Mouse (Mus musculus) stomach, embryonic 16.5 days (tissue): ENCODE results near the gene Ampd3. TPM values are rescaled to one million over a fixed set of nuclear protein-coding genes. Genes with fewer than 3 reads are reported as not detected.
A peak's percentile ranks its signal among the peaks of the same experiment; 100 is the strongest.

Source experiments
- ATAC-seq: fragments of 200-750 bp; cut with Nextera tagmentation; 2 replicates; pipeline ENCODE4 v1.8.0; 2017; ENCODE audit warnings: moderate number of reproducible peaks, moderate TSS enrichment; ENCODE audit not compliant: insufficient read depth, low FRiP score
- H3K27ac ChIP-seq: fragments of 300-500 bp; sonication (generic); 2 replicates; pipeline ENCODE4 v1.5.1; 2014; ENCODE audit warnings: low read length
- H3K27me3 ChIP-seq: fragments of 300-500 bp; sonication (generic); 2 replicates; pipeline ENCODE4 v1.6.1; 2014; ENCODE audit warnings: low read length, control low read depth, mixed read lengths; ENCODE audit not compliant: control insufficient read depth, insufficient read depth
- H3K36me3 ChIP-seq: fragments of 300-500 bp; sonication (generic); 2 replicates; pipeline ENCODE4 v1.6.1; 2014; ENCODE audit warnings: low read length; ENCODE audit not compliant: control insufficient read depth, insufficient read depth
- H3K4me1 ChIP-seq: fragments of 300-500 bp; sonication (generic); 2 replicates; pipeline ENCODE4 v1.6.1; 2014; ENCODE audit warnings: low read length, control low read depth, mixed read lengths; ENCODE audit not compliant: control insufficient read depth, insufficient read depth
- H3K4me2 ChIP-seq: fragments of 300-500 bp; sonication (generic); 2 replicates; pipeline ENCODE4 v1.6.1; 2014; ENCODE audit warnings: low read depth, low read length, mixed read lengths
- H3K4me3 ChIP-seq: fragments of 300-500 bp; sonication (generic); replicated peaks from 2 replicates; pipeline ENCODE4 v1.5.1; 2014; ENCODE audit warnings: mild to moderate bottlenecking, low read length
- H3K9ac ChIP-seq: fragments of 300-500 bp; sonication (generic); 2 replicates; pipeline ENCODE4 v1.6.1; 2014; ENCODE audit warnings: low read length
- H3K9me3 ChIP-seq: fragments of 300-500 bp; sonication (generic); replicated peaks from 2 replicates; pipeline ENCODE4 v1.6.1; 2016; ENCODE audit warnings: low read length, control low read depth; ENCODE audit not compliant: control insufficient read depth
- WGBS: fragments of 180-500 bp; shearing (Covaris S2); extraction: QIAGEN DNeasy Blood & Tissue Kit; methylation state at CpG from one replicate; pipeline ENCODE4 v1.1.7; 2014; 5-methylcytosine and 5-hydroxymethylcytosine counted together
- polyA plus RNA-seq: library from polyadenylated mRNA; unstranded; fragments of >200 nt; fragmentation: Nextera tagmentation; extraction: Ambion mirVana; gene quantifications from 2 replicates; pipeline ENCODE4 v1.2.1, GENCODE M21; 2015

The Ampd3 gene
- polyA plus RNA-seq, 1 experiment from 2014 or later, result 7.2 TPM

DNA sequence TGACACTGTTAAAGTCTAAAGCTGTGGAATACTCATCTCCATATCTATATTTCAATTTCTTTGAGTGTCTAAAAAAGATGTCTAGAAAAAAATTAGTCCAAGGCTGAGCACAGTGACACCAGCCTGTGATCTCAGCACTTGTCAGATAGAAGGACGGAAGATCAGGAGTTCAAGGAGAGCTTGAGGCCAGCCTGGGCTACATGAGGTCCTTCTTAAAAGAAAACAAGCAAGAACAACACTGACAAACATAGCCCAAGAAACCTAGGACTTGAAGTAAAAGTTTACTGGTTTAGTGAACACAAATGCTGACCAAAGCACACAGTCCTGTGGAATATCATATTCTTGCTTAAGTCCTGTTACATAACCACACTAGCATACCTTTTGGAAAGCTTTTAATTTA, 66.0 kb downstream of the Ampd3 start:
- Histone ChIP-seq H3K9ac (no peak overlapping the region), H3K4me1 (0 out of 2 replicates have a peak, but pooled peaks cover 4% of the 10 kb centered on the region), H3K27ac (no peak overlapping the region), H3K36me3 (no peaks in the 10 kb centered on the region), H3K27me3 (no peaks in the 10 kb centered on the region), H3K4me3 (no peak overlapping the region), H3K9me3 (no peaks in the 10 kb centered on the region), H3K4me2 (no peak overlapping the region)
- WGBS, result 82% methylated on average over 1 of the region's 1 CpGs
- ATAC-seq, result no peak

DNA sequence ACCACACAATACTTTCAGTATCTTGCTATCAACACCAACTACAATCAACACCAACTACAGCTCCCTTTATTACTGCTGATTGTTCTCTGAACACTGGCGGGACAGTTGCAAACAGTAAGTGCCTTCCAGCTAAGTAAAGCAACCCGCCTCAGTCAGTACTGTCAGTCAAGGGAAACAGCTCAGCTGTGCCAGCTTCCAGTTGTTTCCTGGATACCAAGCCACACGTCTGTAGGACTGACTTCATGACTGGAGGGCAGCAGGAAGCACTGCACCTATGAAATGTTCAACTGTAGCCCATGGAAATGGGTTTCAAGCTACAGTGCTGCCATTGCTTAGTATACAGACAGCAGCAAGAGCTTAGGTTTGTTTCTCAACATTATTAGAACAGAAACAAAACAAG, 66.5 kb downstream of the Ampd3 start:
- H3K27me3 ChIP-seq, result no peaks in the 10 kb centered on the region
- no peaks in the 10 kb centered on the region for H3K36me3 ChIP-seq
- H3K9ac ChIP-seq, result no peak overlapping the region
- no peak overlapping the region for H3K4me3 ChIP-seq
- no peaks in the 10 kb centered on the region for H3K9me3 ChIP-seq
- H3K4me1 ChIP-seq, result 0 out of 2 replicates have a peak, but pooled peaks cover 4% of the 10 kb centered on the region
- H3K27ac ChIP-seq, result no peak overlapping the region
- 47% methylated on average over 3 of the region's 3 CpGs for WGBS
- no peak overlapping the region for H3K4me2 ChIP-seq
- no peak for ATAC-seq

- Histone ChIP-seq H3K9me3 (no peaks in the 10 kb centered on the region), H3K27me3 (no peaks in the 10 kb centered on the region), H3K27ac (peak overlapping the region; percentile 14; the same call in 1 of the 2 replicates), H3K4me1 (0 out of 2 replicates have a peak, but pooled peaks cover 3% of the 10 kb centered on the region), H3K4me2 (peak overlapping the region; percentile 27; the same call in 1 of the 2 replicates), H3K4me3 (no peak overlapping the region), H3K9ac (no peak overlapping the region), H3K36me3 (no peaks in the 10 kb centered on the region)
- ATAC-seq, result peak; percentile 49; the same call in 1 of the 2 replicates
- 46% methylated on average over 4 of the region's 4 CpGs for WGBS
These were observed 72.3 kb downstream of the Ampd3 start for GRCm38 (mm10) chr7:110840332-110840731.

DNA sequence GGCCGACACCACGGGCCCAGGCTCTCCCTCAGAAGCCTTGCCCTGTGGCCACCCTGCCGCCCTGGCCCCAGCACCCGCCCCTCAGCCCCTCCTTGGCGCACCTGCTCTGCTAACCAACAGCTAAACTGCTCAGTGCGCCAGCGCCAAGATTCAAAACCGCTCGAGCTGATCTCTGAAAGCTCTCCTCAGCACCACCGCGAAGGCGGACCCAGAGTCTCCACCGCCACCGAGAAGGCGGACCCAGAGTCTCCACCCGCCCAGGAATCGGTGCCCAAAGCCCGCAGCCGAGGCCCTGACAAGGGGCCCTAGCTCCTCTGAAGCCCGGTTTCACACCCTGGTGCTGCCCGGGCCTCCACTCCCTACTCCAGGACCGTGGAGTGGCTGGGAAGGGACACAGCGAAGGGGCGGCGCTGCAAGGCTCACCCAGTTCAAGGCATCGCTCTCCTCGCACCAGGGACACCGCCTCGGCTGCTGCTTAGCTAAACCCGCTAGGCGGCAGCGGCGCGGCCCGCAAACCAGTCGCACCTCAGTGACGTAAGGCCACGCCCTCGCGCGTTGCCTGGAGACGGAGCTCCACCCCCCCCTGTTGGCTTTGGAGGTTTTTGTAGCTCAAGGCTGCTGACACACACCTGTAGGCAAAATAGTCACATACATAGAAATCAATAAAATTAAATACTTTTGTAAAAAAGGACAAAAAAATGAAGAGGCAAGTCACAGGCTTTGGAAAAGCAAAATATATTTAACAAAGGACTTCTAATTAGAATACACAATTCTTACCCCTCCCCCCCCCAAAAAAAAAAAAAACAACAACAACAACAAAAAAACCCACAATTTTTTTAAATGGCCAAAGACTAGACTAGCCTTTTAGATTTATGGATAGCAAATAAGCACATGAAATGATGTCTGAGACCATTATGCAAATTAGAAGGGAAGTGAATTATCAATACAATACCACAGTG, 76.2 kb downstream of the Ampd3 start, which contains the start of gene Rnf141:
Gene Rnf141 (minus strand): TSS at position 542 of the 959 bp plus-strand sequence.
- Histone ChIP-seq H3K36me3 (no peaks in the 10 kb centered on the region), H3K4me3 (peak within 1 kb of the TSS; percentile 77), H3K27ac (peak within 1 kb of the TSS; percentile 97), H3K4me1 (0 out of 2 replicates have a peak, but pooled peaks cover 3% of the 10 kb centered on the region), H3K27me3 (no peaks in the 10 kb centered on the region), H3K4me2 (peak within 1 kb of the TSS; percentile 60), H3K9ac (peak within 1 kb of the TSS; percentile 84), H3K9me3 (no peaks in the 10 kb centered on the region)
- ATAC-seq, result peak; percentile 91
- WGBS, result 1% methylated on average over 42 of the region's 42 CpGs

GRCm38 (mm10) chr7:110847321-110847720, 79.3 kb downstream of the Ampd3 start:
- 64% methylated on average over 2 of the region's 2 CpGs for WGBS

DNA sequence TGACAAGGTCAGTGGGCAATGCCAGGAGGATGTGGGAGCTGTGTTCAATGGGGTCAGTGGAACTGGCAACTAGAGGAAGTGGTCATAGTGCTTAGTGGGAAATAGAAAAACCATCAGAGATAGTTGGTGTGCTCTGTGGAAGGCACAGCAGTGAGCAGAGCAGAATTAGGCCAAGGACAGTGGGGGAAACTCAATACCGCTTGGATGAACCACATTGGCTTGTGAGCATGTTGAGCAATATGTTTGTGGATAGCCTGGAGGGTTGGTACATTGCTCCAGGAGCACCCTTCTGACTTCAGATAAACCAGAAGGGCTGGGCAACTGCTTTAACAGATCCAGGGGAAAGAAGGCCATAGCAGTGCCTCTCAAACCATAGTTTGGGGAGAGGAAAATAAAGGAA, 80.4 kb downstream of the Ampd3 start:
- WGBS, result 88% methylated on average over 1 of the region's 1 CpGs
- Histone ChIP-seq H3K27me3 (no peaks in the 10 kb centered on the region), H3K9me3 (no peaks in the 10 kb centered on the region), H3K36me3 (no peaks in the 10 kb centered on the region), H3K9ac (no peak overlapping the region), H3K27ac (no peak overlapping the region), H3K4me3 (no peak overlapping the region), H3K4me2 (no peak overlapping the region), H3K4me1 (peaks cover 10% of the 10 kb centered on the region; the same call in 1 of the 2 replicates)
- ATAC-seq, result no peak

More at GRCm38 (mm10) chr7:110847321-110847720, 79.3 kb downstream of the Ampd3 start:
- H3K36me3 ChIP-seq, result no peaks in the 10 kb centered on the region
- no peaks in the 10 kb centered on the region for H3K27me3 ChIP-seq
- no peak for ATAC-seq
- H3K9ac ChIP-seq, result no peak overlapping the region
- no peaks in the 10 kb centered on the region for H3K9me3 ChIP-seq
- H3K4me3 ChIP-seq, result no peak overlapping the region
- H3K27ac ChIP-seq, result no peak overlapping the region
- H3K4me1 ChIP-seq, result 0 out of 2 replicates have a peak, but pooled peaks cover 12% of the 10 kb centered on the region
- H3K4me2 ChIP-seq, result no peak overlapping the region

- Histone ChIP-seq H3K27me3 (no peaks in the 10 kb centered on the region), H3K27ac (peak overlapping the region; percentile 93), H3K9me3 (no peaks in the 10 kb centered on the region), H3K9ac (0 out of 2 replicates have a peak overlapping the region, but pooled peaks have one; percentile 1), H3K4me1 (peaks cover 27% of the 10 kb centered on the region), H3K4me2 (no peak overlapping the region), H3K4me3 (no peak overlapping the region), H3K36me3 (no peaks in the 10 kb centered on the region)
- WGBS, result 60% methylated on average over 7 of the region's 7 CpGs
- ATAC-seq, result peak; percentile 83
These were observed 83.7 kb downstream of the Ampd3 start for GRCm38 (mm10) chr7:110851541-110852203.

DNA sequence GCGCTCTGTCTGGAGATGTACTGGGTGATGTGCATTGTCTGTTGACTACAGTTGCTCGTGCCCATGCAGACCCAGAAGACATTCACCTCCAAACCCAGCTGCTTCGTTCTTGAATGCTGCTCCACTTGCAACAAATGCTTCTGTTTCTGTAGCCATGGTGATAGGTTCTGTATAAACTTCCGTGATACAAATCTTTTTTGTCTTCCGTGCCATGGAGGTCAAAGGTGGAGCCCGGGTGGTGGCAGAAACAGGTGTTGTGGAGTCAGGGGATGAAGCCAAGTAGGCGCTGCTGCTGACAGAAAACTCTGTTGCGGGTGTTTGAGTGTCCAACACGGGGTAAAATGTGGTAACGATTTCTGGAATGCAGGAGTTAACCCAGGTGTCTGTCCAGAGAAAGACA, 85.6 kb downstream of the Ampd3 start:
- no peak for ATAC-seq
- Histone ChIP-seq H3K36me3 (no peaks in the 10 kb centered on the region), H3K4me1 (peaks cover 27% of the 10 kb centered on the region), H3K4me3 (no peak overlapping the region), H3K9ac (no peak overlapping the region), H3K27ac (no peak overlapping the region), H3K27me3 (no peaks in the 10 kb centered on the region), H3K9me3 (no peaks in the 10 kb centered on the region), H3K4me2 (no peak overlapping the region)
- whole genome bisulfite sequencing, result 39% methylated on average over 10 of the region's 10 CpGs

- Histone ChIP-seq H3K4me3 (no peak overlapping the region), H3K27ac (no peak overlapping the region), H3K27me3 (no peaks in the 10 kb centered on the region), H3K4me2 (no peak overlapping the region), H3K9ac (no peak overlapping the region), H3K4me1 (peaks cover 33% of the 10 kb centered on the region), H3K9me3 (no peaks in the 10 kb centered on the region), H3K36me3 (no peaks in the 10 kb centered on the region)
- WGBS, result 47% methylated on average over 3 of the region's 3 CpGs
- ATAC-seq, result no peak
These were observed 86.5 kb downstream of the Ampd3 start for GRCm38 (mm10) chr7:110854519-110854918.
